Comparison of ENCODE assay signal across 9 mouse cellular contexts in the genomic region with DNA sequence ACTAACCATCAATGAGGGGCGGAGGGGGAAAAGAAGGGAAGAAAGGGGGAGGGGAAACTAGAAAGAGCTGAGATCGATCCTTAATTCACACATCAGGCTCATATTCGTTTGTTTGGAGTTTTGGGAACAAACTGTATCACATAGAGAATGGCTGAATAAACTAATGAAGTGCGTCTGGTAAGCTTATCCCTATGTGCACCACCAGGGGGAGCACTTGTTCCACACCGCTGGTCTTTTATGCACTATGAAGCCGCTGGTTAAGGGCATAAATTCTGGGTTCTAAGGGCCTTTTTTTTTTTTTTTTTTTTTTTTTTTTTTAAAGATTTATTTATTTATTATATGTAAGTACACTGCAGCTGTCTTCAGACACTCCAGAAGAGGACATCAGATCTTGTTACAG. TPM values are rescaled to one million over a fixed set of nuclear protein-coding genes. Genes with fewer than 3 reads are reported as not detected.
DNase-seq lines count a peak whose midpoint lies in the region; ATAC-seq and TF ChIP-seq lines count a peak whose summit lies in the region.
"Had no signal": no experiment of that assay in that cellular context is flagged by ENCODE, and none has a peak within 500 bp of the region (broad histone marks: within the 10 kb centered on the region; RNA-seq: fewer than 3 reads in every experiment).

No protein-coding gene starts in this region.

- no peak for TF ChIP-seq EP300 in MEL (IDR thresholded peaks at IDR 0.05; ENCODE audit: low read depth in 1 of 2, low read length in 2 of 2)

- H3K9ac ChIP-seq in heart, embryonic 13.5 days = no peak overlapping the region
- no peak overlapping the region for H3K9ac ChIP-seq in MEL (ENCODE audit: control insufficient read depth, low read depth, low read length, poor library complexity, severe bottlenecking)
- H3K9ac ChIP-seq: liver, embryonic 15.5 days had no signal

- no peak overlapping the region for H3K4me2 ChIP-seq in heart, embryonic 13.5 days
- H3K4me2 ChIP-seq: liver, embryonic 15.5 days had no signal

- H3K9me3 ChIP-seq in heart, embryonic 13.5 days = no peaks in the 10 kb centered on the region
- H3K9me3 ChIP-seq in MEL (replicated peaks; ENCODE audit: insufficient read depth, low read length) = no peaks in the 10 kb centered on the region
- H3K9me3 ChIP-seq: liver, embryonic 15.5 days had no signal

- WGBS in heart, embryonic 13.5 days = 14% methylated on average over 6 of the region's 6 CpGs

- H3K27ac ChIP-seq in heart, embryonic 13.5 days (replicated peaks) = peak overlapping the region; percentile 48
- H3K27ac ChIP-seq in MEL (ENCODE audit: control insufficient read depth, low read depth, low read length) = no peak overlapping the region
- H3K27ac ChIP-seq: liver, embryonic 15.5 days had no signal

- no peak overlapping the region for H3K4me3 ChIP-seq in heart, embryonic 13.5 days
- H3K4me3 ChIP-seq in MEL (ENCODE audit: control insufficient read depth in 1 of 2, insufficient read depth in 1 of 2, low read depth in 2 of 2, low read length in 2 of 2) = no peak overlapping the region
- H3K4me3 ChIP-seq: liver, embryonic 15.5 days had no signal

- TF ChIP-seq CTCF in MEL (IDR thresholded peaks at IDR 0.05 in 2 of 3, conservative IDR thresholded peaks at IDR 0.05 in 1 of 3; ENCODE audit: control insufficient read depth in 1 of 3, insufficient read depth in 1 of 3, low read depth in 2 of 3, low read length in 3 of 3, poor library complexity in 1 of 3, severe bottlenecking in 1 of 3) = peak; percentile 84 to 87 (median 87)

- DNase-seq in heart, adult 11 months = no peak
- DNase-seq in MEL (ENCODE audit: low read depth, low spot score) = peak; percentile 84
- peak; percentile 66 for DNase-seq in cerebellum, adult 9-10 months
- DNase-seq in frontal cortex, adult 2 months (ENCODE audit: extremely low spot score in 1 of 2, low spot score in 1 of 2) = peak; percentile 43 to 85
- peak; percentile 82 for DNase-seq in kidney, postnatal 10 days
- DNase-seq in lung, postnatal 14 days = peak; percentile 81
- peak; percentile 69 for DNase-seq in right cerebral cortex, postnatal 14 days

- no peaks in the 10 kb centered on the region for H3K79me2 ChIP-seq in MEL (ENCODE audit: control insufficient read depth, insufficient read depth, low read length, poor library complexity)

- no peak for ATAC-seq in heart, embryonic 13.5 days (ENCODE audit: extremely low read depth, insufficient number of reproducible peaks, low FRiP score, low TSS enrichment)

- no peaks in the 10 kb centered on the region for H3K36me3 ChIP-seq in heart, embryonic 13.5 days
- H3K36me3 ChIP-seq in MEL (ENCODE audit: control insufficient read depth in 1 of 2, insufficient read depth in 2 of 2, low read length in 2 of 2) = peaks cover 0 to 7% of the 10 kb centered on the region in 2 experiments; a peak in 2 of 4 replicates
- H3K36me3 ChIP-seq: liver, embryonic 15.5 days had no signal

- TF ChIP-seq POLR2A in MEL (IDR thresholded peaks at IDR 0.05; ENCODE audit: control insufficient read depth in 1 of 2, insufficient read depth in 1 of 2, low read depth in 1 of 2, low read length in 2 of 2, poor library complexity in 1 of 2) = no peak

- peak; percentile 85 for TF ChIP-seq RAD21 in MEL (IDR thresholded peaks at IDR 0.05; ENCODE audit: low read depth, low read length)

- 0 out of 2 replicates have a peak, but pooled peaks cover 6% of the 10 kb centered on the region for H3K27me3 ChIP-seq in heart, embryonic 13.5 days (replicated peaks)
- peaks cover 0 to 2% of the 10 kb centered on the region in 2 experiments; a peak in 2 of 4 replicates for H3K27me3 ChIP-seq in MEL (ENCODE audit: control insufficient read depth in 1 of 2, insufficient read depth in 2 of 2, low read length in 2 of 2)

- H3K4me1 ChIP-seq in heart, embryonic 13.5 days = peaks cover 76% of the 10 kb centered on the region
- peaks cover 2 to 11% of the 10 kb centered on the region in 2 experiments; a peak in 3 of 4 replicates for H3K4me1 ChIP-seq in MEL (ENCODE audit: control insufficient read depth in 1 of 2, insufficient read depth in 2 of 2, low read length in 2 of 2)

TF ChIP-seq in MEL, 35 proteins besides CTCF, POLR2A, EP300 and RAD21:
- 0 out of 2 replicates have a peak, but pooled peaks have one; percentile 19 for TF ChIP-seq TBP (IDR thresholded peaks at IDR 0.05; ENCODE audit: low read depth, low read length)
- no peak for TF ChIP-seq CHD1 (IDR thresholded peaks at IDR 0.05; ENCODE audit: low read depth, low read length)
- no peak for TF ChIP-seq JUND (IDR thresholded peaks at IDR 0.05; ENCODE audit: low read depth, low read length)
- no peak for TF ChIP-seq E2F4 (IDR thresholded peaks at IDR 0.05; ENCODE audit: borderline replicate concordance, low read depth, low read length)
- no peak for TF ChIP-seq MXI1 (IDR thresholded peaks at IDR 0.05; ENCODE audit: low read depth, low read length)
- TF ChIP-seq KAT2A (conservative IDR thresholded peaks at IDR 0.05; ENCODE audit: low read depth, low read length) = no peak
- no peak for TF ChIP-seq MYC (IDR thresholded peaks at IDR 0.05; ENCODE audit: low read depth, low read length)
- TF ChIP-seq USF1 (IDR thresholded peaks at IDR 0.05; ENCODE audit: low read depth, low read length) = no peak
- TF ChIP-seq ZMIZ1 (IDR thresholded peaks at IDR 0.05; ENCODE audit: low read depth, low read length) = no peak
- no peak for TF ChIP-seq MAFK (IDR thresholded peaks at IDR 0.05; ENCODE audit: borderline replicate concordance, low read depth, low read length)
- TF ChIP-seq HCFC1 (IDR thresholded peaks at IDR 0.05; ENCODE audit: low read depth, low read length) = no peak
- TF ChIP-seq ZKSCAN1 (IDR thresholded peaks at IDR 0.05; ENCODE audit: low read depth, low read length) = no peak
- TF ChIP-seq SMC3 (IDR thresholded peaks at IDR 0.05; ENCODE audit: low read depth, low read length) = peak; percentile 96
- no peak for TF ChIP-seq CHD2 (IDR thresholded peaks at IDR 0.05; ENCODE audit: low read length)
- no peak for TF ChIP-seq RCOR1 (IDR thresholded peaks at IDR 0.05; ENCODE audit: low read depth, low read length)
- no peak for TF ChIP-seq POLR2AphosphoS5 (IDR thresholded peaks at IDR 0.05; ENCODE audit: borderline replicate concordance, low read depth, low read length)
- no peak for TF ChIP-seq TCF12 (IDR thresholded peaks at IDR 0.05; ENCODE audit: low read depth, low read length)
- TF ChIP-seq MYB (IDR thresholded peaks at IDR 0.05; ENCODE audit: low read depth, low read length) = no peak
- TF ChIP-seq NRF1 (IDR thresholded peaks at IDR 0.05; ENCODE audit: insufficient read depth, low read depth, low read length, poor library complexity, severe bottlenecking) = no peak
- TF ChIP-seq ETS1 (IDR thresholded peaks at IDR 0.05; ENCODE audit: low read depth, low read length) = no peak
- TF ChIP-seq NELFE (IDR thresholded peaks at IDR 0.05; ENCODE audit: low read depth, low read length) = no peak
- peak; percentile 97 for TF ChIP-seq ZC3H11A (IDR thresholded peaks at IDR 0.05; ENCODE audit: low read depth, low read length)

RNA-seq across cellular contexts. Expression of a gene that starts 18.3 kb away (rescaled TPM):
- polyA plus RNA-seq in heart, embryonic 13.5 days (2015; fragmentation: Nextera tagmentation; extraction: Ambion mirVana) = 60.0 and 62.0 TPM in 2 replicates
- total RNA-seq in MEL (2012; rRNA removed) = 51.7 and 53.2 TPM in 2 replicates
- 10 to 100 TPM in 1 of 2 experiments, not detected in 1; 85.4 TPM for polyA plus RNA-seq in MEL (2012; ENCODE audit: insufficient read depth in 1 of 2, insufficient read length in 2 of 2, low read depth in 1 of 2, low replicate concordance in 2 of 2, missing spikeins in 1 of 2)
- 27.6 and 28.6 TPM in 2 replicates for polyA plus RNA-seq in frontal cortex, adult 2 months (2012; rRNA removed)

RNA-seq across cellular contexts. Expression of a gene that starts 22.2 kb away (rescaled TPM):
- 3.2 and 4.5 TPM in 2 replicates for polyA plus RNA-seq in heart, embryonic 13.5 days (2015; fragmentation: Nextera tagmentation; extraction: Ambion mirVana)
- total RNA-seq in MEL (2012; rRNA removed) = 7.9 and 8.6 TPM in 2 replicates
- polyA plus RNA-seq in MEL (2012; ENCODE audit: insufficient read depth in 1 of 2, insufficient read length in 2 of 2, low read depth in 1 of 2, low replicate concordance in 2 of 2, missing spikeins in 1 of 2) = 10 to 100 TPM in 1 of 2 experiments, not detected in 1; 11.8 TPM
- 4.9 and 5.0 TPM in 2 replicates for polyA plus RNA-seq in frontal cortex, adult 2 months (2012; rRNA removed)

RNA-seq across cellular contexts. Expression of a gene that starts 37.0 kb away (rescaled TPM):
- 41.1 and 47.1 TPM in 2 replicates for polyA plus RNA-seq in heart, embryonic 13.5 days (2015; fragmentation: Nextera tagmentation; extraction: Ambion mirVana)
- total RNA-seq in MEL (2012; rRNA removed) = 29.3 and 31.0 TPM in 2 replicates
- 10 to 100 TPM in 1 of 2 experiments, not detected in 1; 43.6 TPM for polyA plus RNA-seq in MEL (2012; ENCODE audit: insufficient read depth in 1 of 2, insufficient read length in 2 of 2, low read depth in 1 of 2, low replicate concordance in 2 of 2, missing spikeins in 1 of 2)
- 52.9 and 54.2 TPM in 2 replicates for polyA plus RNA-seq in frontal cortex, adult 2 months (2012; rRNA removed)
